Mouse (Mus musculus) 3134 (cell line): ENCODE measurements around the gene Gm11115.

Experiments
- DNase-seq: peaks from one replicate; pipeline ENCODE4 v3.0.0-alpha.2; 2011; ENCODE audit warnings: low spot score; ENCODE audit not compliant: insufficient read length; ENCODE audit errors: extremely low read depth

Gene Gm11115

DNA sequence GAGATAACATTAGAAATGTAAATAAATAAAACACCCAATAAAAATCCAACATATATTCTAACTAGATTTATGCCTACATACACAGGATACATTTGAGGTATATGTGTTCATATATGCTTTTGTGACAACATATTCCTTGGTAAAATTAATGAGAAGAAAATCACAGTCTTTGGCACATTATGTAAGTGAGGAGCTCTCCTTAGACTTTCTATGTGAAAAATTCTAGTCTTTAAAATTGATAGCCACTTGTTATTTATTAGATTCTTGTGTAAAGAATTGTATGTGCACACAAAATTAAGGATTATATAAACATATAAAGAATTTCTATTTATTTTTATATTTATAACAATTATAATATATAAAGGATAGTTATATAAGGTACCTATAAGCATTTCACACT lies at the start of gene Gm11115:
TSS of gene Gm11115 (minus strand) at position 101 of the 400 bp plus-strand sequence.
- DNase-seq, result no peak

DNA sequence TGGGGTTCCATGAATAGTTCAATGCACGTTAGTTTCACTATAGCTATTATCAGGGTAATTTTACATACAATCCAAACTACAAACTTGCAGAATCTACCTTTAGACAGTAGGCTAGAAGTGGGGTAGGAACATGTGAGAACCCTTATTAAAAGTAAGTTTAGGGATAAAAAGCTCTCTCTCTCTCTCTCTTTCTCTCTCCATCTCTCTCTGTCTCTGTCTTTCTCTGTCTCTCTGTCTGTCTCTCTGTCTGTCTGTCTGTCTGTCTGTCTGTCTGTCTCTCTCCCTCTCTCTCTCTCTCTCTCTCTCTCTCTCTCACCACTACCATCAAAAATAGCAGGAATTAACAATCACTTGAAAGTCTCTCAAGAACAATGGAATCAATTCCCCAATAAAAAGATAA lies 42.5 kb downstream of the Gm11115 start, which contains the start of gene Gm11116:
TSS of gene Gm11116 (minus strand) at position 101 of the 400 bp plus-strand sequence.
- no peak for DNase-seq
